Mouse (Mus musculus) bone marrow macrophage, adult 2 months (primary cell): ENCODE measurements around the gene Mroh2a.

Experiments
- CTCF ChIP-seq: IDR thresholded peaks from 2 replicates; pipeline ENCODE4 v1.5.1; 2012; ENCODE audit warnings: low read depth, mild to moderate bottlenecking, low read length, moderate library complexity
- POLR2A ChIP-seq: IDR thresholded peaks from 2 replicates; pipeline ENCODE4 v1.6.1; 2012; ENCODE audit warnings: mild to moderate bottlenecking, low read depth, low read length, borderline replicate concordance

- TF ChIP-seq POLR2A (no peak), CTCF (no peak)
These were observed 60.3 kb downstream of the Mroh2a start for GRCm38 (mm10) chr1:88286887-88287696.
